Mouse (Mus musculus) forebrain, embryonic 13.5 days (tissue): ENCODE measurements around the gene Krtap27-1. TPM values are rescaled to one million over a fixed set of nuclear protein-coding genes. Genes with fewer than 3 reads are reported as not detected.

Experiments used
- ATAC-seq: fragments of 200-750 bp; cut with Nextera tagmentation; 2 replicates; pipeline ENCODE4 v1.8.0; 2017
- H3K27ac ChIP-seq: fragments of 300-500 bp; sonication (generic); 2 replicates; pipeline ENCODE4 v1.5.1; 2015; ENCODE audit warnings: inconsistent platforms, mild to moderate bottlenecking, moderate library complexity
- H3K27me3 ChIP-seq: fragments of 300-500 bp; sonication (generic); 2 replicates; pipeline ENCODE4 v1.6.1; 2015; ENCODE audit warnings: mild to moderate bottlenecking, inconsistent platforms
- H3K36me3 ChIP-seq: fragments of 300-500 bp; sonication (generic); 2 replicates; pipeline ENCODE4 v1.6.1; 2015; ENCODE audit warnings: mild to moderate bottlenecking, inconsistent platforms; ENCODE audit not compliant: poor library complexity, severe bottlenecking
- H3K4me1 ChIP-seq: fragments of 300-500 bp; sonication (generic); 2 replicates; pipeline ENCODE4 v1.6.1; 2015; ENCODE audit warnings: inconsistent platforms
- H3K4me2 ChIP-seq: fragments of 300-500 bp; sonication (generic); 2 replicates; pipeline ENCODE4 v1.6.1; 2015; ENCODE audit warnings: inconsistent platforms, mild to moderate bottlenecking, moderate library complexity
- H3K4me3 ChIP-seq: fragments of 300-500 bp; sonication (generic); 2 replicates; pipeline ENCODE4 v1.5.1; 2015; ENCODE audit warnings: mild to moderate bottlenecking, inconsistent platforms
- H3K9ac ChIP-seq: fragments of 300-500 bp; sonication (generic); 2 replicates; pipeline ENCODE4 v1.6.1; 2015; ENCODE audit warnings: mild to moderate bottlenecking, inconsistent platforms
- H3K9me3 ChIP-seq: fragments of 300-500 bp; sonication (generic); replicated peaks from 2 replicates; pipeline ENCODE4 v1.6.1; 2016; ENCODE audit warnings: inconsistent platforms
- WGBS: fragments of 180-500 bp; shearing (Covaris S2); methylation state at CpG from one replicate; pipeline ENCODE4 v1.1.7; 2015; 5-methylcytosine and 5-hydroxymethylcytosine counted together
- polyA plus RNA-seq: library from polyadenylated mRNA; unstranded; fragments of >200 nt; fragmentation: Nextera tagmentation; extraction: Ambion mirVana; gene quantifications from 2 replicates; pipeline ENCODE4 v1.2.1, GENCODE M21; 2015

Krtap27-1 gene
- polyA plus RNA-seq, 1 experiment from 2014 or later: not detected

DNA sequence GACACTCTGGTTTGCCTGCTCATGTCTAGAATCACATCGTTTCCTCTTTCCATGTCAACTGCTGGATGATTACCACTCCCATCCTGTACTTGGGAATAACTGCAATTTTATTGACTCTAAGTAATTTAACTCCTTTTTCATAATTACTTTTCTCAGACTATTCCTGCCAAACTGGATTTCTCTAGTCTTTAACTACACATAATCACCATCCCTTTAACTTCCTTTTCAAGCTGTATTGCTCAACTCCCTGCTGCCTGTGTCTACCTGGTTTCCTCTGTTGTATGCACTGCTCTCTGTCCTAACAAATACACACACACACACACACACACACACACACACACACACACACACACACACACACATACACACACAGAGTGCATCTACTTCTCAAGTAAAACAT is 20.4 kb downstream of the Krtap27-1 start:
- Histone ChIP-seq H3K36me3 (no peaks in the 10 kb centered on the region), H3K27me3 (no peaks in the 10 kb centered on the region), H3K9ac (no peak overlapping the region), H3K4me3 (no peak overlapping the region), H3K9me3 (no peaks in the 10 kb centered on the region), H3K27ac (no peak overlapping the region), H3K4me2 (no peak overlapping the region), H3K4me1 (no peaks in the 10 kb centered on the region)
- WGBS: 87% methylated on average over 1 of the region's 1 CpGs
- no peak for ATAC-seq

DNA sequence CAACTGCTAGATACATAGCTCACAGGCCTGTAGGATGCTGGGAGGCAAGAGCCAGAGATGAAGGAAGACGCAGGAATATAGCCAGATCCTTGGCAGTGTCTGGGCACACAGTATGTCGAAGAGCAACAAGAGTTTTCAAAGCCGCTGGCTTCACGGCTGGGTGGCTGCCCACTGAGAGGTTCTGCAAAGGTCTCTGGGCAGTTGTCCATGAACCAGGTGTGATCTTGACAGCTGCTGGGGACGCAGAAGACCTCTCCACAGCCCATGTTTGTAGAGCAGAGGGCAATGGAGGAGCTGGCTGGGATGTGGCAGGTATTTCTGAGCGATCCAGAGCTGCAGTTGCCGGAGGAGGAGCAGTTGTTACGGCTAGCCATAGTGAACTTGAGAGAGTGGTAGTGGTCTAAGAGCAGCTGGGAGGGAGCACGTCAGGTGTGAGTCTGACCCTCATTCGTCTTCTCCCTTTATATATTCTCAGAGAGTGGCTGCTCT is 24.1 kb downstream of the Krtap27-1 start, which contains the start of gene Krtap26-1:
TSS of gene Krtap26-1 (minus strand) at position 439 of the 489 bp plus-strand sequence.
- Histone ChIP-seq H3K4me1 (no peaks in the 10 kb centered on the region), H3K4me3 (no peak within 1 kb of the TSS)

GRCm38 (mm10) chr16:88646366-88647111 is 24.9 kb downstream of the Krtap27-1 start:
- WGBS: 77% methylated on average over 8 of the region's 8 CpGs
- no peaks in the 10 kb centered on the region for H3K9me3 ChIP-seq

More for the DNA sequence above, 24.1 kb downstream of the Krtap27-1 start, which contains the start of gene Krtap26-1:
- Histone ChIP-seq H3K27me3 (no peaks in the 10 kb centered on the region), H3K9me3 (no peaks in the 10 kb centered on the region), H3K36me3 (no peaks in the 10 kb centered on the region), H3K9ac (no peak within 1 kb of the TSS), H3K4me2 (no peak within 1 kb of the TSS), H3K27ac (no peak within 1 kb of the TSS)
- WGBS: 92% methylated on average over 10 of the region's 10 CpGs
- no peak for ATAC-seq

GRCm38 (mm10) chr16:88640053-88640452 is 31.4 kb downstream of the Krtap27-1 start:
- H3K27me3 ChIP-seq: no peaks in the 10 kb centered on the region
- peak; percentile 76 for ATAC-seq
- H3K9me3 ChIP-seq: no peaks in the 10 kb centered on the region
- H3K9ac ChIP-seq: no peak overlapping the region
- no peak overlapping the region for H3K27ac ChIP-seq
- no peaks in the 10 kb centered on the region for H3K4me1 ChIP-seq
- 72% methylated on average over 3 of the region's 3 CpGs for WGBS
- no peak overlapping the region for H3K4me3 ChIP-seq
- no peaks in the 10 kb centered on the region for H3K36me3 ChIP-seq
- no peak overlapping the region for H3K4me2 ChIP-seq

More at GRCm38 (mm10) chr16:88646366-88647111, 24.9 kb downstream of the Krtap27-1 start:
- Histone ChIP-seq H3K4me1 (no peaks in the 10 kb centered on the region), H3K27me3 (no peaks in the 10 kb centered on the region), H3K4me2 (no peak overlapping the region), H3K4me3 (no peak overlapping the region), H3K36me3 (no peaks in the 10 kb centered on the region), H3K9ac (no peak overlapping the region), H3K27ac (no peak overlapping the region)
- no peak for ATAC-seq

- peak; percentile 75 for ATAC-seq
- Histone ChIP-seq H3K9me3 (no peaks in the 10 kb centered on the region), H3K27ac (no peak overlapping the region), H3K4me1 (no peaks in the 10 kb centered on the region), H3K36me3 (no peaks in the 10 kb centered on the region), H3K27me3 (no peaks in the 10 kb centered on the region), H3K9ac (no peak overlapping the region), H3K4me2 (no peak overlapping the region), H3K4me3 (no peak overlapping the region)
- 70% methylated on average over 4 of the region's 4 CpGs for WGBS
These were observed 36.3 kb downstream of the Krtap27-1 start for GRCm38 (mm10) chr16:88635142-88635541.

DNA sequence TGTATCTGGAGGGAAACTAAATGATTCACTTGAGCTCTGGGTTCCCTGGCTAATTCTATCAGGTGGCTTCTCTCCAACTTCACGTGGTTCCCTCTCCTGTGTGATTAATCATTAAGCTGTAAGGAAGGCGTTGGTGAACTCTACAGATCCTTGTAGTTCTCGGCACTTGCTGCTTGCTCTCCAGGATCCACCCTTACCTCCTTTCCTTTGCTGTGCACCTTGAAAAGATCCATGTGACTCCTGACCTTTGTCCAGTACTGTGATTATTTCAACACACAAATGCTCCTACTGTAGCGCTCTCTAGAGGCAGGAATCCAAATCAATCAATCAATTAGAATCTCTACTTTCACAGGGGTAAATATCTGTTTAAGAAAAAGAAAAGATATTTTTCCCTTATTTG is 40.0 kb downstream of the Krtap27-1 start:
- no peak overlapping the region for H3K9ac ChIP-seq
- 93% methylated on average over 4 of the region's 4 CpGs for WGBS
- no peaks in the 10 kb centered on the region for H3K4me1 ChIP-seq
- no peak for ATAC-seq
- no peaks in the 10 kb centered on the region for H3K9me3 ChIP-seq
- no peaks in the 10 kb centered on the region for H3K36me3 ChIP-seq
- no peak overlapping the region for H3K27ac ChIP-seq
- no peaks in the 10 kb centered on the region for H3K27me3 ChIP-seq
- H3K4me2 ChIP-seq: no peak overlapping the region
- no peak overlapping the region for H3K4me3 ChIP-seq

GRCm38 (mm10) chr16:88627566-88627965 is 43.9 kb downstream of the Krtap27-1 start, which contains the start of gene 2310079G19Rik:
TSS of gene 2310079G19Rik (minus strand) at chr16:88627666.
- Histone ChIP-seq H3K9me3 (no peaks in the 10 kb centered on the region), H3K36me3 (no peaks in the 10 kb centered on the region), H3K4me1 (no peaks in the 10 kb centered on the region), H3K27ac (no peak within 1 kb of the TSS), H3K27me3 (no peaks in the 10 kb centered on the region), H3K4me2 (no peak within 1 kb of the TSS), H3K4me3 (no peak within 1 kb of the TSS), H3K9ac (no peak within 1 kb of the TSS)
- WGBS: 93% methylated on average over 4 of the region's 4 CpGs
- ATAC-seq: no peak

Other genes starting within 250 kb of the Krtap27-1 start
- gene Cldn17, start 164.7 kb downstream of the Krtap27-1 start, polyA plus RNA-seq: not detected in 2 replicates
- gene Cldn8, start 108.5 kb downstream of the Krtap27-1 start, polyA plus RNA-seq: not detected in 2 replicates
- gene Krtap24-1, start 59.4 kb downstream of the Krtap27-1 start, polyA plus RNA-seq: not detected in 2 replicates
- not detected in 2 replicates for gene 2310079G19Rik, start 44.0 kb downstream of the Krtap27-1 start, polyA plus RNA-seq
- not detected in 2 replicates for gene Krtap26-1, start 23.9 kb downstream of the Krtap27-1 start, polyA plus RNA-seq
- not detected in 2 replicates for gene 2310061N02Rik, start 36.3 kb upstream of the Krtap27-1 start, polyA plus RNA-seq
- gene Krtap13-1, start 57.2 kb upstream of the Krtap27-1 start, polyA plus RNA-seq: not detected in 2 replicates
- gene Krtap13, start 80.0 kb upstream of the Krtap27-1 start, polyA plus RNA-seq: not detected in 2 replicates
- gene 2310034C09Rik, start 87.2 kb upstream of the Krtap27-1 start, polyA plus RNA-seq: not detected in 2 replicates
- not detected in 2 replicates for gene 2310057N15Rik, start 102.5 kb upstream of the Krtap27-1 start, polyA plus RNA-seq
- gene Gm5965, start 106.2 kb upstream of the Krtap27-1 start, polyA plus RNA-seq: not detected in 2 replicates
- not detected in 2 replicates for gene Gm20741, start 140.5 kb upstream of the Krtap27-1 start, polyA plus RNA-seq
- not detected in 2 replicates for gene Krtap15, start 148.5 kb upstream of the Krtap27-1 start, polyA plus RNA-seq
- not detected in 2 replicates for gene Krtap14, start 154.5 kb upstream of the Krtap27-1 start, polyA plus RNA-seq
- gene Krtap19-1, start 197.7 kb upstream of the Krtap27-1 start, polyA plus RNA-seq: not detected in 2 replicates
- gene Krtap19-2, start 202.6 kb upstream of the Krtap27-1 start, polyA plus RNA-seq: not detected in 2 replicates
- not detected in 2 replicates for gene Krtap19-3, start 206.4 kb upstream of the Krtap27-1 start, polyA plus RNA-seq
- not detected in 2 replicates for gene Krtap19-4, start 213.4 kb upstream of the Krtap27-1 start, polyA plus RNA-seq
- gene Krtap19-5, start 224.8 kb upstream of the Krtap27-1 start, polyA plus RNA-seq: not detected in 2 replicates